Mouse (Mus musculus): ENCODE measurements around the gene Fbxo27.

Fbxo27 gene

GRCm38 (mm10) chr7:28709454-28709853, 16.8 kb downstream of the Fbxo27 start:
- DNase-seq, result no peak

- DNase-seq, result no peak
Measured at GRCm38 (mm10) chr7:28710962-28711361, 18.3 kb downstream of the Fbxo27 start.

- DNase-seq, result no peak
Measured at GRCm38 (mm10) chr7:28714667-28715066, 22.0 kb downstream of the Fbxo27 start.

- no peak for DNase-seq
Measured at GRCm38 (mm10) chr7:28715598-28715997, 22.9 kb downstream of the Fbxo27 start.

- peak; percentile 62 to 69 for DNase-seq
Measured at GRCm38 (mm10) chr7:28716590-28717281, 24.1 kb downstream of the Fbxo27 start, which contains the start of gene Fbxo17. Fbxo17 (plus strand) TSS chr7:28716804.

- no peak for DNase-seq
Measured at GRCm38 (mm10) chr7:28717726-28718125, 25.1 kb downstream of the Fbxo27 start.

- DNase-seq, result no peak
Measured at GRCm38 (mm10) chr7:28719159-28719558, 26.5 kb downstream of the Fbxo27 start.

GRCm38 (mm10) chr7:28719650-28720049, 27.0 kb downstream of the Fbxo27 start:
- no peak for DNase-seq

GRCm38 (mm10) chr7:28720753-28721537, 28.3 kb downstream of the Fbxo27 start:
- no peak for DNase-seq

GRCm38 (mm10) chr7:28722079-28722478, 29.4 kb downstream of the Fbxo27 start:
- no peak for DNase-seq

- no peak for DNase-seq
Measured at GRCm38 (mm10) chr7:28724613-28725012, 32.0 kb downstream of the Fbxo27 start.

GRCm38 (mm10) chr7:28726600-28726999, 34.0 kb downstream of the Fbxo27 start:
- DNase-seq, result peak; percentile 83 to 91

GRCm38 (mm10) chr7:28727649-28728340, 35.1 kb downstream of the Fbxo27 start:
- DNase-seq, result peak in 1 of 2 experiments; percentile 46

- peak; percentile 50 to 66 for DNase-seq
Measured at GRCm38 (mm10) chr7:28732341-28733142, 39.9 kb downstream of the Fbxo27 start.

GRCm38 (mm10) chr7:28733211-28733610, 40.6 kb downstream of the Fbxo27 start:
- DNase-seq, result no peak

- DNase-seq, result no peak
Measured at GRCm38 (mm10) chr7:28735701-28736100, 43.1 kb downstream of the Fbxo27 start.

GRCm38 (mm10) chr7:28739829-28740228, 47.2 kb downstream of the Fbxo27 start:
- no peak for DNase-seq

- DNase-seq, result no peak
Measured at GRCm38 (mm10) chr7:28740949-28741348, 48.3 kb downstream of the Fbxo27 start.

- no peak for DNase-seq
Measured at GRCm38 (mm10) chr7:28741368-28741708, 48.7 kb downstream of the Fbxo27 start.

GRCm38 (mm10) chr7:28741709-28742438, 49.2 kb downstream of the Fbxo27 start, which contains the start of the genes Mrps12 and Sars2:
Mrps12 (minus strand) TSS chr7:28741820.
Sars2 (plus strand) TSS chr7:28741992.
- peak; percentile 95 to 98 for DNase-seq
